Comparison of ENCODE assay signal across 8 mouse cellular contexts in genomic region chr13:23747081-23747891, GRCm38 (mm10). TPM values are rescaled to one million over a fixed set of nuclear protein-coding genes. Genes with fewer than 3 reads are reported as not detected.
DNase-seq lines count a peak whose midpoint lies in the region; ATAC-seq and TF ChIP-seq lines count a peak whose summit lies in the region.

No protein-coding gene starts in this region.

- H3K27me3 ChIP-seq in testis, adult 2 months (ENCODE audit: control insufficient read depth, insufficient read depth, low read length), result no peaks in the 10 kb centered on the region
- no peaks in the 10 kb centered on the region for H3K27me3 ChIP-seq in embryonic facial prominence, embryonic 13.5 days
- no peaks in the 10 kb centered on the region for H3K27me3 ChIP-seq in limb, embryonic 11.5 days (ENCODE audit: control insufficient read depth, insufficient read depth, low read length)
- H3K27me3 ChIP-seq in neural tube, embryonic 14.5 days (ENCODE audit: control insufficient read depth, insufficient read depth, low read length), result no peaks in the 10 kb centered on the region

- no peak overlapping the region for H3K4me3 ChIP-seq in testis, adult 2 months (ENCODE audit: control insufficient read depth, low read depth, low read length)
- peak overlapping the region; percentile 48 for H3K4me3 ChIP-seq in embryonic facial prominence, embryonic 13.5 days
- H3K4me3 ChIP-seq in limb, embryonic 11.5 days (ENCODE audit: low read depth, low read length), result peak overlapping the region; percentile 28
- H3K4me3 ChIP-seq in neural tube, embryonic 14.5 days (ENCODE audit: low read depth, low read length), result peak overlapping the region; percentile 31

- peak overlapping the region; percentile 65; the same call in 1 of the 2 replicates for H3K27ac ChIP-seq in testis, adult 2 months (ENCODE audit: control insufficient read depth, insufficient read depth, low read depth, low read length)
- H3K27ac ChIP-seq in embryonic facial prominence, embryonic 13.5 days, result peak overlapping the region; percentile 99
- H3K27ac ChIP-seq in limb, embryonic 11.5 days (replicated peaks; ENCODE audit: low read depth, low read length), result peak overlapping the region; percentile 99
- H3K27ac ChIP-seq in neural tube, embryonic 14.5 days (ENCODE audit: low read depth, low read length), result peak overlapping the region; percentile 91; the same call in 1 of the 2 replicates

- H3K36me3 ChIP-seq in testis, adult 2 months (ENCODE audit: control insufficient read depth, insufficient read depth, low read length), result no peaks in the 10 kb centered on the region
- no peaks in the 10 kb centered on the region for H3K36me3 ChIP-seq in embryonic facial prominence, embryonic 13.5 days
- H3K36me3 ChIP-seq in limb, embryonic 11.5 days (ENCODE audit: control insufficient read depth, insufficient read depth, low read length), result no peaks in the 10 kb centered on the region
- no peaks in the 10 kb centered on the region for H3K36me3 ChIP-seq in neural tube, embryonic 14.5 days (ENCODE audit: control insufficient read depth, insufficient read depth, low read length)

- 3% methylated on average over 13 of the region's 13 CpGs for WGBS in embryonic facial prominence, embryonic 13.5 days
- WGBS in limb, embryonic 11.5 days, result 6% methylated on average over 7 of the region's 13 CpGs
- WGBS in neural tube, embryonic 14.5 days, result 2% methylated on average over 11 of the region's 13 CpGs

- ATAC-seq in embryonic facial prominence, embryonic 13.5 days (ENCODE audit: insufficient number of reproducible peaks, insufficient read depth, low FRiP score, low TSS enrichment, low read depth), result no peak
- no peak for ATAC-seq in limb, embryonic 11.5 days (ENCODE audit: insufficient number of reproducible peaks, low FRiP score, low TSS enrichment, low read depth)
- peak; percentile 3; the same call in 1 of the 2 replicates for ATAC-seq in neural tube, embryonic 14.5 days (ENCODE audit: low read depth)

- TF ChIP-seq CTCF in testis, adult 2 months (IDR thresholded peaks at IDR 0.05; ENCODE audit: control insufficient read depth, insufficient read depth, insufficient replicate concordance, low read depth, low read length), result no peak

- peak overlapping the region; percentile 75 for H3K9ac ChIP-seq in embryonic facial prominence, embryonic 13.5 days
- peak overlapping the region; percentile 62 for H3K9ac ChIP-seq in limb, embryonic 11.5 days (ENCODE audit: low read length)
- H3K9ac ChIP-seq in neural tube, embryonic 14.5 days (replicated peaks; ENCODE audit: low read depth, low read length), result 0 out of 2 replicates have a peak overlapping the region, but pooled peaks have one; percentile 35

- TF ChIP-seq POLR2A in testis, adult 2 months (IDR thresholded peaks at IDR 0.05; ENCODE audit: control insufficient read depth, low read depth, low read length), result no peak

- peaks cover 6% of the 10 kb centered on the region for H3K4me1 ChIP-seq in testis, adult 2 months (ENCODE audit: control insufficient read depth, insufficient read depth, low read length)
- H3K4me1 ChIP-seq in embryonic facial prominence, embryonic 13.5 days, result peaks cover 28% of the 10 kb centered on the region
- H3K4me1 ChIP-seq in limb, embryonic 11.5 days (ENCODE audit: control insufficient read depth, insufficient read depth, low read length), result no peaks in the 10 kb centered on the region
- peaks cover 15% of the 10 kb centered on the region for H3K4me1 ChIP-seq in neural tube, embryonic 14.5 days (ENCODE audit: control insufficient read depth, insufficient read depth, low read length)

- no peak for DNase-seq in testis, postnatal 10 days (ENCODE audit: low spot score)
- DNase-seq in limb, embryonic 11.5 days (ENCODE audit: low spot score), result peak; percentile 61
- no peak for DNase-seq in frontal cortex, postnatal 14 days (ENCODE audit: low spot score in 2 of 2)
- no peak for DNase-seq in cerebellum, postnatal 4 days (ENCODE audit: low spot score in 2 of 2)
- DNase-seq in left cerebral cortex, adult 8-10 months (ENCODE audit: low spot score in 2 of 2), result no peak

- H3K4me2 ChIP-seq in embryonic facial prominence, embryonic 13.5 days, result peak overlapping the region; percentile 73
- H3K4me2 ChIP-seq in limb, embryonic 11.5 days (ENCODE audit: low read depth, severe bottlenecking), result peak overlapping the region; percentile 55
- H3K4me2 ChIP-seq in neural tube, embryonic 14.5 days (ENCODE audit: low read depth, low read length), result peak overlapping the region; percentile 70

- no peaks in the 10 kb centered on the region for H3K9me3 ChIP-seq in embryonic facial prominence, embryonic 13.5 days
- no peaks in the 10 kb centered on the region for H3K9me3 ChIP-seq in limb, embryonic 11.5 days (ENCODE audit: control insufficient read depth, low read length)
- no peaks in the 10 kb centered on the region for H3K9me3 ChIP-seq in neural tube, embryonic 14.5 days (ENCODE audit: control insufficient read depth, low read length)

RNA-seq across cellular contexts. Expression of gene Hist1h2bb, which starts 0.8 kb away (rescaled TPM):
- 3.9 and 7.0 TPM in 2 replicates for polyA plus RNA-seq in testis, adult 2 months (2012; rRNA removed)
- polyA plus RNA-seq in embryonic facial prominence, embryonic 13.5 days (2015; fragmentation: Nextera tagmentation; extraction: Ambion mirVana), result 3.5 and 4.2 TPM in 2 replicates
- polyA plus RNA-seq in limb, embryonic 11.5 days (2014; fragmentation: Nextera tagmentation; extraction: Ambion mirVana), result 1.7 and 3.4 TPM in 2 replicates
- not detected in 2 replicates for polyA plus RNA-seq in neural tube, embryonic 14.5 days (2014; fragmentation: Nextera tagmentation; extraction: Ambion mirVana)
- total RNA-seq in left cerebral cortex, adult 8-10 months (2022), result 10 to 100 TPM; 12.3 to 18.8 (median 16.3) TPM

RNA-seq across cellular contexts. Expression of gene Hist1h3c, which starts 1.9 kb away (rescaled TPM):
- polyA plus RNA-seq in testis, adult 2 months (2012; rRNA removed), result 2.3 TPM in 2 replicates
- polyA plus RNA-seq in embryonic facial prominence, embryonic 13.5 days (2015; fragmentation: Nextera tagmentation; extraction: Ambion mirVana), result 11.3 and 14.4 TPM in 2 replicates
- polyA plus RNA-seq in limb, embryonic 11.5 days (2014; fragmentation: Nextera tagmentation; extraction: Ambion mirVana), result 13.3 and 14.0 TPM in 2 replicates
- not detected in 2 replicates for polyA plus RNA-seq in neural tube, embryonic 14.5 days (2014; fragmentation: Nextera tagmentation; extraction: Ambion mirVana)
- 1 to 10 TPM; 1.1 to 3.3 (median 2.8) TPM for total RNA-seq in left cerebral cortex, adult 8-10 months (2022)

RNA-seq across cellular contexts. Expression of gene Hist1h2ab, which starts 3.6 kb away (rescaled TPM):
- polyA plus RNA-seq in testis, adult 2 months (2012; rRNA removed), result 4.4 and 6.2 TPM in 2 replicates
- 53.1 and 58.6 TPM in 2 replicates for polyA plus RNA-seq in embryonic facial prominence, embryonic 13.5 days (2015; fragmentation: Nextera tagmentation; extraction: Ambion mirVana)
- polyA plus RNA-seq in limb, embryonic 11.5 days (2014; fragmentation: Nextera tagmentation; extraction: Ambion mirVana), result 63.8 and 65.5 TPM in 2 replicates
- 3.5 and 4.0 TPM in 2 replicates for polyA plus RNA-seq in neural tube, embryonic 14.5 days (2014; fragmentation: Nextera tagmentation; extraction: Ambion mirVana)
- total RNA-seq in left cerebral cortex, adult 8-10 months (2022), result 10 to 100 TPM; 18.4 to 30.4 (median 21.0) TPM

RNA-seq across cellular contexts. Expression of gene Hist1h3b, which starts 4.8 kb away (rescaled TPM):
- 4.2 and 4.7 TPM in 2 replicates for polyA plus RNA-seq in testis, adult 2 months (2012; rRNA removed)
- polyA plus RNA-seq in embryonic facial prominence, embryonic 13.5 days (2015; fragmentation: Nextera tagmentation; extraction: Ambion mirVana), result 15.6 and 18.1 TPM in 2 replicates
- polyA plus RNA-seq in limb, embryonic 11.5 days (2014; fragmentation: Nextera tagmentation; extraction: Ambion mirVana), result 7.5 and 12.0 TPM in 2 replicates
- polyA plus RNA-seq in neural tube, embryonic 14.5 days (2014; fragmentation: Nextera tagmentation; extraction: Ambion mirVana), result 0.51 and 1.3 TPM in 2 replicates
- total RNA-seq in left cerebral cortex, adult 8-10 months (2022), result 10 to 100 TPM in 1 of 4 experiments, 1 to 10 TPM in 3; 5.3 to 12.2 (median 8.1) TPM

RNA-seq across cellular contexts. Expression of gene Hist1h1c, which starts 8.7 kb away (rescaled TPM):
- 5.4 and 6.9 TPM in 2 replicates for polyA plus RNA-seq in testis, adult 2 months (2012; rRNA removed)
- 25.0 and 28.9 TPM in 2 replicates for polyA plus RNA-seq in embryonic facial prominence, embryonic 13.5 days (2015; fragmentation: Nextera tagmentation; extraction: Ambion mirVana)
- polyA plus RNA-seq in limb, embryonic 11.5 days (2014; fragmentation: Nextera tagmentation; extraction: Ambion mirVana), result 15.4 and 16.6 TPM in 2 replicates
- polyA plus RNA-seq in neural tube, embryonic 14.5 days (2014; fragmentation: Nextera tagmentation; extraction: Ambion mirVana), result 5.3 and 8.4 TPM in 2 replicates
- total RNA-seq in left cerebral cortex, adult 8-10 months (2022), result 10 to 100 TPM; 69.7 to 80.4 (median 72.8) TPM
